In genomic region chr13:14561336-14561735, GRCm38 (mm10) we compare ENCODE assay signal across 22 mouse cellular contexts. TPM values are rescaled to one million over a fixed set of nuclear protein-coding genes. Genes with fewer than 3 reads are reported as not detected.
"Had no signal": no experiment of that assay in that cellular context is flagged by ENCODE, and none has a peak within 500 bp of the region (broad histone marks: within the 10 kb centered on the region; RNA-seq: fewer than 3 reads in every experiment).

No protein-coding gene starts in this region.

- DNase-seq: liver, embryonic 13.5 days; liver, postnatal 0 days; lung, adult 2 months; lung, postnatal 14 days; lung, postnatal 36 days; right cerebral cortex, postnatal 14 days; thymus, adult 2 months; thymus, postnatal 25 days; thymus, postnatal 4 days had no signal

- ATAC-seq: liver, postnatal 0 days; lung, postnatal 0 days had no signal

- H3K9ac ChIP-seq: liver, embryonic 13.5 days; liver, embryonic 15.5 days; liver, postnatal 0 days; lung, embryonic 15.5 days; neural tube, embryonic 12.5 days; stomach, embryonic 15.5 days had no signal

- H3K4me2 ChIP-seq: liver, embryonic 11.5 days; liver, embryonic 13.5 days; liver, embryonic 15.5 days; lung, embryonic 15.5 days; neural tube, embryonic 12.5 days; stomach, embryonic 15.5 days had no signal

- H3K36me3 ChIP-seq: liver, embryonic 13.5 days; liver, embryonic 15.5 days; lung, embryonic 15.5 days; neural tube, embryonic 12.5 days; stomach, embryonic 15.5 days had no signal

- H3K27ac ChIP-seq: liver, embryonic 13.5 days; liver, embryonic 15.5 days; lung, embryonic 15.5 days; macrophage; neural tube, embryonic 12.5 days; stomach, embryonic 15.5 days; stomach, postnatal 0 days had no signal

- H3K9me3 ChIP-seq: liver, embryonic 13.5 days; liver, embryonic 15.5 days; lung, embryonic 15.5 days; megakaryocyte, embryonic 14.5 days; neural tube, embryonic 12.5 days; stomach, embryonic 15.5 days had no signal

- H3K27me3 ChIP-seq: liver, embryonic 13.5 days; liver, embryonic 15.5 days; lung, embryonic 15.5 days; megakaryocyte, embryonic 14.5 days; neural tube, embryonic 12.5 days; stomach, embryonic 15.5 days had no signal

- H3K4me3 ChIP-seq: liver, embryonic 13.5 days; liver, embryonic 15.5 days; lung, embryonic 15.5 days; megakaryocyte, embryonic 14.5 days; neural tube, embryonic 12.5 days; stomach, embryonic 15.5 days had no signal

- H3K4me1 ChIP-seq: liver, embryonic 13.5 days; liver, embryonic 15.5 days; lung, embryonic 15.5 days; megakaryocyte, embryonic 14.5 days; neural tube, embryonic 12.5 days; stomach, embryonic 15.5 days had no signal

RNA-seq across cellular contexts. Expression of gene Hecw1, which starts 38.3 kb away (rescaled TPM):
- total RNA-seq: megakaryocyte progenitor cell, adult 5-6 weeks; monocyte, adult 5-6 weeks; neutrophil, adult 5-6 weeks had no signal
- polyA plus RNA-seq: liver, postnatal 0 days; lung, adult 2 months; macrophage; urinary bladder, adult 2 months had no signal
